Mouse (Mus musculus): ENCODE data around the gene Tgfbr1. TPM values are rescaled to one million over a fixed set of nuclear protein-coding genes. Genes with fewer than 3 reads are reported as not detected.

Gene Tgfbr1
- total and polyA plus RNA-seq, 3 experiments: 1.7 to 65.1 (median 26.6) TPM

DNA sequence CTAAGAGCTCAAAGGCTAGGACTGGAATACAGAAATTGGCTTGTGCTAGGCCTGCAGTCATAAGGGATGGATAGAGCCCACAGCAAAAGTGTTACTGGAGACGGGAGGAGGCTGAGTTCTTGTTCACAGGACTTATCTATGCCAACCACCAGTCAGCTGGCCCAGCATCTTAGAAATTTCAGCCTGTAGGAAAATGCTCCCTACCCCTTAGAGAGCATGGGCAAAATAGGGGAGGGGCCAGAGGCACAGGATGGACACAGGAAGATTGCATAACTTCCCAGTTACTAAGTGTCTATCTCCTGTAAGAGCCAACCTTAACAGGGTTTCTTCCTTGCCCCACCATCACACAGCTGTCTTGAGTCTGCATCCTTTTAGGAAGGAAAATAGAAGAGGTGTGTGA lies 28.8 kb upstream of the Tgfbr1 start:
- TF ChIP-seq TAL1 (conservative IDR thresholded peaks at IDR 0.05; ENCODE audit: low read depth, low read length) (no peak), GATA1 (IDR thresholded peaks at IDR 0.05; ENCODE audit: borderline replicate concordance, low read length) (no peak), POLR2AphosphoS5 (IDR thresholded peaks at IDR 0.05; ENCODE audit: insufficient replicate concordance, low read depth, low read length) (no peak), GATA2 (IDR thresholded peaks at IDR 0.05; ENCODE audit: borderline replicate concordance, low read depth, low read length) (no peak), CTCF (IDR thresholded peaks at IDR 0.05; ENCODE audit: low read depth, low read length) (no peak)
- Histone ChIP-seq H3K27me3 (ENCODE audit: insufficient read depth, low read length) (no peaks in the 10 kb centered on the region), H3K9me3 (replicated peaks) (no peaks in the 10 kb centered on the region), H3K4me1 (ENCODE audit: insufficient read depth, low read depth, low read length) (no peaks in the 10 kb centered on the region), H3K36me3 (replicated peaks) (no peaks in the 10 kb centered on the region), H3K4me3 (ENCODE audit: low read depth, low read length) (no peak overlapping the region)
- ATAC-seq (ENCODE audit: extremely low read depth, insufficient number of reproducible peaks, low FRiP score, poor library complexity, severe bottlenecking) (no peak), DNase-seq (ENCODE audit: low spot score) (no peak)

DNA sequence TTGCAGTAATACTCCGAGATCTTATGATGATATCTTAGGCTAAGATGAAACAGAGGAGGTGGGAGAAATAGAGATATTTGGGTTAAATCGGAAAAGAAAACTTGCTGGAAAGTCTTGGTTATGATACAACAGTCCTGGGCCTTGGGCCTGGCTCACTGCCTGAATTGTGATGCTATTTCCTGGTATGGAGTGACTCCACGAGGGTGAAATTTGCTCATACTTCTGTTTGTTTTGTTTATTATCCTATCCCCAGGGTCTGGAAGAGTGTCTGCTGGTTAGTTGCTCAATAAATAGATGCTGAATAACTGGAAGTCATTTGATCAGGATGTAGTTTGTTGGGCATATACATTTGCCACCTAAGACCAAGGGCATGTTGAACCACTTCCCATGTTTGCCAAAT lies 25.2 kb upstream of the Tgfbr1 start:
- H3K4me1 ChIP-seq (ENCODE audit: insufficient read depth, low read depth, low read length): no peaks in the 10 kb centered on the region
- H3K36me3 ChIP-seq (replicated peaks): no peaks in the 10 kb centered on the region
- no peaks in the 10 kb centered on the region for H3K27me3 ChIP-seq (ENCODE audit: insufficient read depth, low read length)
- no peak for DNase-seq (ENCODE audit: low spot score)
- ATAC-seq (ENCODE audit: extremely low read depth, insufficient number of reproducible peaks, low FRiP score, poor library complexity, severe bottlenecking): no peak
- no peak overlapping the region for H3K4me3 ChIP-seq (ENCODE audit: low read depth, low read length)
- H3K9me3 ChIP-seq (replicated peaks): no peaks in the 10 kb centered on the region
- TF ChIP-seq GATA1 (IDR thresholded peaks at IDR 0.05; ENCODE audit: borderline replicate concordance, low read length): no peak
- TF ChIP-seq POLR2AphosphoS5 (IDR thresholded peaks at IDR 0.05; ENCODE audit: insufficient replicate concordance, low read depth, low read length): no peak
- TF ChIP-seq CTCF (IDR thresholded peaks at IDR 0.05; ENCODE audit: low read depth, low read length): no peak
- TF ChIP-seq GATA2 (IDR thresholded peaks at IDR 0.05; ENCODE audit: borderline replicate concordance, low read depth, low read length): no peak
- no peak for TF ChIP-seq TAL1 (conservative IDR thresholded peaks at IDR 0.05; ENCODE audit: low read depth, low read length)

DNA sequence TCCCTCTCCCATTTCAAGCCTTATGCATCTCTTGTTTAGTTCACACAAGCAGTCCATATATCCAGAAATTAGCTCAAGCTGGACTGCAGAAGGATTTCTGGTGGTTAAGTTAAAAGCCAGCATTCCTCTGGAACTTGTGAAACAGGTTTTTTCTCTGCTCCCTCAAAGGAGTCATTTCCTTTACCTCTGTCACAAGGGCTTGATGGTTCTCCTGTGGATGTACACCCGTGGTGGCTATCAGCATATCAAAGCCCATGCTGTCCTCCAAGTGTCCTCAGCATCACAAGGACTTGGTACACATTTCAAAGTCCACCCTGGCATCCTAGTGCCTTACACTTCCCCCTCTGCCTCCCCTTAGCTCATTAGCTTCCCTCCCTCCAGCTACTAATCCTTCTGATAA lies 23.7 kb upstream of the Tgfbr1 start:
- no peak for ATAC-seq (ENCODE audit: extremely low read depth, insufficient number of reproducible peaks, low FRiP score, poor library complexity, severe bottlenecking)
- TF ChIP-seq GATA1 (IDR thresholded peaks at IDR 0.05; ENCODE audit: borderline replicate concordance, low read length) (no peak), CTCF (IDR thresholded peaks at IDR 0.05; ENCODE audit: low read depth, low read length) (no peak), GATA2 (IDR thresholded peaks at IDR 0.05; ENCODE audit: borderline replicate concordance, low read depth, low read length) (no peak), POLR2AphosphoS5 (IDR thresholded peaks at IDR 0.05; ENCODE audit: insufficient replicate concordance, low read depth, low read length) (no peak), TAL1 (conservative IDR thresholded peaks at IDR 0.05; ENCODE audit: low read depth, low read length) (no peak)

DNA sequence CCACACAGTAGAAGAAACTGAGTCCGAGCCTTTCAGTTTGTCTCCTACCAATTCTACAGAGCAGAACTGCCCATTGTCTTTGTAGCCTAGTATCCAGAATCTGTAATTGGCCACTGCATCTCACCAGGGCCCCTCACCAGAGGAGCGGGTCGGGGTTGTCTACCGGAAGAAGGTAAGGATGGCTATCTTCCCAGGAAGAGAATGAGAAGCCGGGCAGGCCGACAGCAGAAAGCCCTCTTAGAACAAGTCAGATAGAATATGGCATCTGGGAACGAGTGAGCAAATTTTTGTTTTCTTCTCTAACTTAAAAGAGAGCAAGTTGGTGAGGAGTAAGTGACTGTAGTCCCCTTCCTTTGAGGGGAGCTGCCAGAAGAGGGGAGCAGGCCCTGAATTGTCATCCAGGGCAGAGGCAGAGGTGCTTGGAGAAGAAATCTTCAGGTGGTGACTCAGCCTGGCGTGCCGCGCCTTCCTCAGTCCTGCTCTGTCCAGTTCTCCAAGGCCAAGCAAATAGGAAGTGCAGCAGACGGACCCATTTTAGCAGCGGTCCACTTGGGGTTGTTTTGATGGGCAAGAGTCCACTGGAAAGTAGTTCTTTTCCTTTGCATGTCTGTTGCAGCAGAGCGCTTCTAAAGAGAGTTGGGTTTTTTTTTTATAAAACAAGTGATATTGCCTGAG lies 22.5 kb upstream of the Tgfbr1 start:
- H3K4me3 ChIP-seq (ENCODE audit: low read depth, low read length): no peak overlapping the region
- no peaks in the 10 kb centered on the region for H3K27me3 ChIP-seq (ENCODE audit: insufficient read depth, low read length)
- no peaks in the 10 kb centered on the region for H3K4me1 ChIP-seq (ENCODE audit: insufficient read depth, low read depth, low read length)
- ATAC-seq (ENCODE audit: extremely low read depth, insufficient number of reproducible peaks, low FRiP score, poor library complexity, severe bottlenecking) (no peak), DNase-seq (ENCODE audit: low spot score) (no peak)
- H3K36me3 ChIP-seq (replicated peaks): no peaks in the 10 kb centered on the region
- no peaks in the 10 kb centered on the region for H3K9me3 ChIP-seq (replicated peaks)
- no peak for TF ChIP-seq GATA2 (IDR thresholded peaks at IDR 0.05; ENCODE audit: borderline replicate concordance, low read depth, low read length)

More for the DNA sequence above, 23.7 kb upstream of the Tgfbr1 start:
- Histone ChIP-seq H3K4me3 (ENCODE audit: low read depth, low read length) (no peak overlapping the region), H3K27me3 (ENCODE audit: insufficient read depth, low read length) (no peaks in the 10 kb centered on the region), H3K36me3 (replicated peaks) (no peaks in the 10 kb centered on the region), H3K9me3 (replicated peaks) (no peaks in the 10 kb centered on the region), H3K4me1 (ENCODE audit: insufficient read depth, low read depth, low read length) (no peaks in the 10 kb centered on the region)
- no peak for DNase-seq (ENCODE audit: low spot score)

DNA sequence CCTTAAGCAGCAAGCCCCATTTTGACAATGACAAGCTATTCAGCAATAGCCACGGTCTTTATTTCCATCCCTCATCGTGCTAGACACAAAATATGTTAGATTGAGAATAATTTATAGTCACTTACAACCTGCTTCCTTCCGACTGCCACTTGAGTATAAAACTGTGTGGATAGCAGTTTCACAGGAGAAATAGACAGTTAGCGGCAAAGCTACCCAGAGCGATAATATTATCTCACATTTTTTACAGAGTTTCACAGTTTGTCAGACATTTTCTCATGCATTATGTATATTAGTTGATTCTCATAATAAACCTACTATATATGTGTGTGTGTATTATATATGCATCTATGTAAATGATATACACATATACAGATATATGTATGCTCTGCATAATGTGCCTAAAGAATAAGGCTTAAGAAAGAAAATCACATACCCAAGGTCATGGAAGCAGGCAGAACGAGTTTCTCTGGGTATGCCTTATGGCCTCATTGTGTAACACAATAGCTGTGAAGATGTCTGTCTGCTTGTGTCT lies 20.1 kb upstream of the Tgfbr1 start:
- no peaks in the 10 kb centered on the region for H3K36me3 ChIP-seq (replicated peaks)
- H3K9me3 ChIP-seq (replicated peaks): no peaks in the 10 kb centered on the region
- TF ChIP-seq CTCF (IDR thresholded peaks at IDR 0.05; ENCODE audit: low read depth, low read length): no peak
- no peak for TF ChIP-seq POLR2AphosphoS5 (IDR thresholded peaks at IDR 0.05; ENCODE audit: insufficient replicate concordance, low read depth, low read length)
- TF ChIP-seq GATA2 (IDR thresholded peaks at IDR 0.05; ENCODE audit: borderline replicate concordance, low read depth, low read length): no peak
- TF ChIP-seq TAL1 (conservative IDR thresholded peaks at IDR 0.05; ENCODE audit: low read depth, low read length): no peak
- TF ChIP-seq GATA1 (IDR thresholded peaks at IDR 0.05; ENCODE audit: borderline replicate concordance, low read length): no peak
- ATAC-seq (ENCODE audit: extremely low read depth, insufficient number of reproducible peaks, low FRiP score, poor library complexity, severe bottlenecking): no peak
- H3K4me3 ChIP-seq (ENCODE audit: low read depth, low read length): no peak overlapping the region
- H3K27me3 ChIP-seq (ENCODE audit: insufficient read depth, low read length): no peaks in the 10 kb centered on the region
- DNase-seq (ENCODE audit: low spot score): no peak
- no peaks in the 10 kb centered on the region for H3K4me1 ChIP-seq (ENCODE audit: insufficient read depth, low read depth, low read length)

DNA sequence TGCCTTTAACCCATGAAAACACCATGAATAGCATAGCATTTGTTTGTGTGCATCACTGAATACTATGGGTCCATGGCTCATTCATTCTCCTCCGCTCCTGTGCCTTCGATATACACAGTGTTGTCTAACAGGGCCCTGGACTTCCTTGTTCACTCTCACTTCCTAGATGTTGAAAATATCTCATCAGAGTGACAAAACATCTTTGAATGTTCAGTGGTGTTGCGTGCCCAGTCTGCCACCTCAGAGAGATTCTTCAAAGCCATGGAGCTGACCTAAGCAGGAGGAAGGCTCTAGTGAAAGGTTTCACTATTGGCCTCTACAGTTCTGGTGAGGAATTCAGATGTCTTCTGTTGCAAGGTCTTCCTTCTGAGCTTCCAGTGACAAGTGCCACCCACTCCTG lies 19.5 kb upstream of the Tgfbr1 start:
- ATAC-seq (ENCODE audit: extremely low read depth, insufficient number of reproducible peaks, low FRiP score, poor library complexity, severe bottlenecking): no peak
- Histone ChIP-seq H3K27me3 (ENCODE audit: insufficient read depth, low read length) (no peaks in the 10 kb centered on the region), H3K36me3 (replicated peaks) (no peaks in the 10 kb centered on the region), H3K4me1 (ENCODE audit: insufficient read depth, low read depth, low read length) (no peaks in the 10 kb centered on the region), H3K4me3 (ENCODE audit: low read depth, low read length) (no peak overlapping the region), H3K9me3 (replicated peaks) (no peaks in the 10 kb centered on the region)
- no peak for DNase-seq (ENCODE audit: low spot score)
- TF ChIP-seq TAL1 (conservative IDR thresholded peaks at IDR 0.05; ENCODE audit: low read depth, low read length) (no peak), GATA1 (IDR thresholded peaks at IDR 0.05; ENCODE audit: borderline replicate concordance, low read length) (no peak), GATA2 (IDR thresholded peaks at IDR 0.05; ENCODE audit: borderline replicate concordance, low read depth, low read length) (no peak), CTCF (IDR thresholded peaks at IDR 0.05; ENCODE audit: low read depth, low read length) (no peak), POLR2AphosphoS5 (IDR thresholded peaks at IDR 0.05; ENCODE audit: insufficient replicate concordance, low read depth, low read length) (no peak)
